Mouse (Mus musculus) kidney, embryonic 15.5 days (tissue): Measurements from ENCODE around the gene Magi2. TPM values are rescaled to one million over a fixed set of nuclear protein-coding genes. Genes with fewer than 3 reads are reported as not detected.
"Not testable (repeated sequence)": the region's sequence is repeated elsewhere in the genome, so short reads cannot be mapped to it uniquely, and the experiment has no call there.

Experiments
- ATAC-seq: fragments of 200-750 bp; cut with Nextera tagmentation; replicated peaks from 2 replicates; pipeline ENCODE4 v1.8.0; 2017; ENCODE audit warnings: moderate TSS enrichment; ENCODE audit not compliant: low FRiP score
- H3K27ac ChIP-seq: fragments of 300-500 bp; sonication (generic); 2 replicates; pipeline ENCODE4 v1.5.1; 2015; ENCODE audit warnings: mild to moderate bottlenecking, inconsistent platforms
- H3K27me3 ChIP-seq: fragments of 300-500 bp; sonication (generic); 2 replicates; pipeline ENCODE4 v1.6.1; 2015; ENCODE audit warnings: inconsistent platforms
- H3K36me3 ChIP-seq: fragments of 300-500 bp; sonication (generic); 2 replicates; pipeline ENCODE4 v1.6.1; 2015; ENCODE audit warnings: inconsistent platforms
- H3K4me1 ChIP-seq: fragments of 300-500 bp; sonication (generic); 2 replicates; pipeline ENCODE4 v1.6.1; 2015; ENCODE audit warnings: inconsistent platforms
- H3K4me2 ChIP-seq: fragments of 300-500 bp; sonication (generic); 2 replicates; pipeline ENCODE4 v1.6.1; 2015; ENCODE audit warnings: moderate library complexity, mild to moderate bottlenecking, inconsistent platforms
- H3K4me3 ChIP-seq: fragments of 300-500 bp; sonication (generic); replicated peaks from 2 replicates; pipeline ENCODE4 v1.5.1; 2015; ENCODE audit warnings: mild to moderate bottlenecking, inconsistent platforms
- H3K9ac ChIP-seq: fragments of 300-500 bp; sonication (generic); 2 replicates; pipeline ENCODE4 v1.6.1; 2015; ENCODE audit warnings: mild to moderate bottlenecking, inconsistent platforms
- H3K9me3 ChIP-seq: fragments of 300-500 bp; sonication (generic); replicated peaks from 2 replicates; pipeline ENCODE4 v1.6.1; 2016; ENCODE audit warnings: inconsistent platforms
- WGBS: fragments of 180-500 bp; shearing (Covaris S2); methylation state at CpG from one replicate; pipeline ENCODE4 v1.1.7; 2015; ENCODE audit warnings: mixed read lengths; 5-methylcytosine and 5-hydroxymethylcytosine counted together
- polyA plus RNA-seq: library from polyadenylated mRNA; unstranded; fragments of >200 nt; fragmentation: Nextera tagmentation; extraction: Ambion mirVana; gene quantifications from 2 replicates; pipeline ENCODE4 v1.2.1, GENCODE M21; 2015

Magi2 gene
- polyA plus RNA-seq, 1 experiment from 2014 or later, result 18.6 TPM

DNA sequence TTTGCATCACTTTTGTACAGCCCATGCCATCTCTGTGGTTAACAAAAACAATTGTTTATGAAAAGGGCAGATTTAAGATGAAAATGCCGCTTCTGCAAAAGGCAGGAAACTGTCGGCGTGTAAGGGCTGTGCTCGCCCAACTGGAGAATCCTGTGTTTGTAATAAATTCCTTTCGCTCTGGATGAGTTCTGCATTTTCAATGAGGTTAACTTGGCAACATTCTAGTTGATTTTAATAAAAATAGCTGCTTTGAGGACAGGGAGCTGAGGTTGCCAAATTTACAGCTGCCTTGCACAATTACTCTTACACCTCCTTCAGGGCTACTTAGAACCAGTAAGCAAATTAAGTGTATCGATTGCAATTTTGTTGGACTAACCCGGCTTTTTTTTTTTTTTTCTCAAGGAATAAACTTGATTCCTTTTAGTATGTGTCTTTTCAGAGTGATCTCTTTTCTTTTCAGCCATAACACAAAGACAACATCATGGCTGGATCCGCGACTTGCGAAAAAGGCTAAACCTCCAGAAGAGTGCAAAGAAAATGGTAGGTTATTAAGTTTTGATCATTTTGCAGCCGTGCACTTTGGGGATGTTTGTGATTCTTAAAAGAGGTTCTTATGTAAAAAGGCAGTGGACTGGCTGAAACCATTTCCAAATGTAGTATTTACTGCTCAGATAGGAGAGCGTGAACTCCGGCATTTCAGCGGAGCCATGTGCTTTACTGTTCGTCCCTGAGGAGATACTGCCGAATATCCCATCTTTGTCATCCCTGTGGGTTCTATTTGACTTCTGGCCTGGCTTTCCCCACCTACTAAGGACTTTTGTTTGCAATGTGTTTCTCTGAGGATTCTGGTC is 1001.3 kb downstream of the Magi2 start:
- Histone ChIP-seq H3K27me3 (no peaks in the 10 kb centered on the region), H3K4me1 (no peaks in the 10 kb centered on the region), H3K4me3 (no peak overlapping the region), H3K9me3 (no peaks in the 10 kb centered on the region), H3K27ac (no peak overlapping the region), H3K36me3 (no peaks in the 10 kb centered on the region), H3K4me2 (no peak overlapping the region), H3K9ac (no peak overlapping the region)
- 70% methylated on average over 16 of the region's 16 CpGs for WGBS
- ATAC-seq, result no peak

GRCm38 (mm10) chr5:20231908-20232307 is 1005.1 kb downstream of the Magi2 start:
- H3K4me1 ChIP-seq, result no peaks in the 10 kb centered on the region
- H3K9ac ChIP-seq, result no peak overlapping the region
- no peaks in the 10 kb centered on the region for H3K27me3 ChIP-seq
- WGBS, result 67% methylated on average over 3 of the region's 3 CpGs
- H3K27ac ChIP-seq, result no peak overlapping the region
- ATAC-seq, result no peak
- no peaks in the 10 kb centered on the region for H3K9me3 ChIP-seq
- no peak overlapping the region for H3K4me3 ChIP-seq
- no peaks in the 10 kb centered on the region for H3K36me3 ChIP-seq
- no peak overlapping the region for H3K4me2 ChIP-seq

DNA sequence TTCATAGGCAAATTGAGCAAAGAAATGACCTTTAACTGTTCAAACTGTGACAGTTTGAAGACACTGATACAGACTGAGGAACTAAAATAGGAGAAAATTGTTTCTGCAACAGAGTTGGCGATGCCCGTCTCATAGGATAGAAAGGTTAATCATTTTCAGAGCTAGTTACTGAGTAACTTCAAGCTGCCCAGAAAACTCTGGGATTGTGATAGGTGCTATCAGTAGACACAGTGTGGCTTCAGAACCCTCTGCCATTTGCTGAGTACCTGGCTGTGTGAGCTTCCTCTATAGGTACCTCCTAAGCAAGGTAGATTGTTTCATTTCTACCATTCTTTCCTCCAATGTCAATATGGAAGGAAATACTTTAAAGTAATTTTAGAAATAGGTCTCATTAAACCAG is 1014.7 kb downstream of the Magi2 start:
- H3K9ac ChIP-seq, result no peak overlapping the region
- no peaks in the 10 kb centered on the region for H3K27me3 ChIP-seq
- no peaks in the 10 kb centered on the region for H3K36me3 ChIP-seq
- no peak overlapping the region for H3K4me3 ChIP-seq
- H3K4me1 ChIP-seq, result no peaks in the 10 kb centered on the region
- 57% methylated on average over 2 of the region's 2 CpGs for WGBS
- no peak for ATAC-seq
- no peak overlapping the region for H3K4me2 ChIP-seq
- no peaks in the 10 kb centered on the region for H3K9me3 ChIP-seq
- no peak overlapping the region for H3K27ac ChIP-seq

GRCm38 (mm10) chr5:20242496-20242895 is 1015.7 kb downstream of the Magi2 start:
- no peaks in the 10 kb centered on the region for H3K27me3 ChIP-seq
- no peak for ATAC-seq
- no peaks in the 10 kb centered on the region for H3K9me3 ChIP-seq

GRCm38 (mm10) chr5:20249382-20249781 is 1022.5 kb downstream of the Magi2 start:
- no peak overlapping the region for H3K9ac ChIP-seq
- no peaks in the 10 kb centered on the region for H3K27me3 ChIP-seq
- no peak overlapping the region for H3K27ac ChIP-seq
- no peaks in the 10 kb centered on the region for H3K36me3 ChIP-seq
- no peak for ATAC-seq
- no peaks in the 10 kb centered on the region for H3K4me1 ChIP-seq
- H3K4me2 ChIP-seq, result no peak overlapping the region
- no peak overlapping the region for H3K4me3 ChIP-seq
- no peaks in the 10 kb centered on the region for H3K9me3 ChIP-seq
- WGBS, result 75% methylated on average over 6 of the region's 6 CpGs

More at GRCm38 (mm10) chr5:20242496-20242895, 1015.7 kb downstream of the Magi2 start:
- no peaks in the 10 kb centered on the region for H3K36me3 ChIP-seq
- no peak overlapping the region for H3K4me2 ChIP-seq
- H3K4me3 ChIP-seq, result no peak overlapping the region
- no peak overlapping the region for H3K9ac ChIP-seq
- no peak overlapping the region for H3K27ac ChIP-seq
- H3K4me1 ChIP-seq, result no peaks in the 10 kb centered on the region

GRCm38 (mm10) chr5:20251541-20251940 is 1024.7 kb downstream of the Magi2 start:
- Histone ChIP-seq H3K9me3 (no peaks in the 10 kb centered on the region), H3K4me3 (no peak overlapping the region), H3K9ac (no peak overlapping the region), H3K4me1 (no peaks in the 10 kb centered on the region), H3K4me2 (no peak overlapping the region), H3K27me3 (no peaks in the 10 kb centered on the region), H3K27ac (no peak overlapping the region), H3K36me3 (no peaks in the 10 kb centered on the region)
- WGBS, result 85% methylated on average over 6 of the region's 6 CpGs
- ATAC-seq, result no peak

- WGBS, result 65% methylated on average over 3 of the region's 3 CpGs
- no peak overlapping the region for H3K4me2 ChIP-seq
- ATAC-seq, result no peak
- H3K27ac ChIP-seq, result no peak overlapping the region
- no peaks in the 10 kb centered on the region for H3K4me1 ChIP-seq
- H3K27me3 ChIP-seq, result no peaks in the 10 kb centered on the region
- H3K9ac ChIP-seq, result no peak overlapping the region
- H3K4me3 ChIP-seq, result no peak overlapping the region
- no peaks in the 10 kb centered on the region for H3K9me3 ChIP-seq
- H3K36me3 ChIP-seq, result no peaks in the 10 kb centered on the region
Observed at GRCm38 (mm10) chr5:20256150-20256868, 1029.5 kb downstream of the Magi2 start.

DNA sequence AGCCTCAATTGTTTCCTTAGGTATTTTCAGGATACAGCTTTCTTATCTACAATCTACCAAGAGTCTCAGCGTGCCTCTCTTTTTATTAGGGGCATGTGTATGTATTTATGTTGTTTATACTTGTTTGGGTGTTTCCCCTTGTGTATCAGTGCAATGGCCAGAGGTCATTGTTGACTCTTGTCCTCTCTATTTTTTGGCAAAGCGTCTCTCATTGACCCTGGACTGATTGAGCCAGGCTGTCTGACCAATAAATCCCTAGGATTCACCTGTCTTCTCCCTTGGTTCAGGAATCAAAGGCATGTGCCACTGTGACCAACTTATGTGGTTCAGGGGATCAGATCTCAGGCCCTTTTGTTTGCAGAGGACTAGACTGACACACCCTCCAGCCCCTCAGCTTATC is 1030.1 kb downstream of the Magi2 start:
- Histone ChIP-seq H3K4me1 (no peaks in the 10 kb centered on the region), H3K9me3 (no peaks in the 10 kb centered on the region), H3K27ac (no peak overlapping the region), H3K27me3 (no peaks in the 10 kb centered on the region), H3K9ac (no peak overlapping the region), H3K36me3 (no peaks in the 10 kb centered on the region), H3K4me2 (no peak overlapping the region), H3K4me3 (no peak overlapping the region)
- ATAC-seq, result no peak
- WGBS, result 35% methylated on average over 2 of the region's 2 CpGs

- no peak overlapping the region for H3K27ac ChIP-seq
- H3K4me1 ChIP-seq, result no peaks in the 10 kb centered on the region
- no peak for ATAC-seq
- H3K27me3 ChIP-seq, result no peaks in the 10 kb centered on the region
- H3K4me3 ChIP-seq, result no peak overlapping the region
- no peak overlapping the region for H3K4me2 ChIP-seq
- WGBS, result 90% methylated on average over 4 of the region's 4 CpGs
- H3K9ac ChIP-seq, result no peak overlapping the region
- no peaks in the 10 kb centered on the region for H3K9me3 ChIP-seq
- H3K36me3 ChIP-seq, result no peaks in the 10 kb centered on the region
Observed at GRCm38 (mm10) chr5:20257419-20257818, 1030.6 kb downstream of the Magi2 start.

DNA sequence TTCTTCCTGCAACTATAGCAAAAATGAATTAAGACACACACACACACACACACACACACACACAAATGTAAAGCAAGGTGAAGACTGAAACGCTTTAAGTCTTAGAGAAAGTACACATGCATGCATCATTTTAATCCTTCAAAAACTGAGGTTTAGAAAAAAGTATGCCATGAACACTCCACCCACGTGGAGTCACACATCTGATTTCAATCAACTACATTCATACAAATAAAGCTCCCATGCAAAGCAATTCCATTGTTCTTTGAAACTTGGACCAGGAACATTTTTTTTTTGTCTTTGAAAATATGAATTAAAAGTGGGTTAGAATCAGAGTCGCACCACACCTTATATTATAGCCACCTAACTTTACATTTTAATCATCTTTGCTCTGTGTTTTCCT is 1032.9 kb downstream of the Magi2 start:
- Histone ChIP-seq H3K27me3 (no peaks in the 10 kb centered on the region), H3K4me2 (no peak overlapping the region), H3K4me3 (no peak overlapping the region), H3K9ac (no peak overlapping the region), H3K9me3 (no peaks in the 10 kb centered on the region), H3K4me1 (no peaks in the 10 kb centered on the region), H3K36me3 (no peaks in the 10 kb centered on the region), H3K27ac (no peak overlapping the region)
- 83% methylated on average over 3 of the region's 3 CpGs for WGBS
- no peak for ATAC-seq

GRCm38 (mm10) chr5:20272680-20273079 is 1045.8 kb downstream of the Magi2 start:
- H3K9ac ChIP-seq, H3K27ac ChIP-seq, H3K9me3 ChIP-seq, H3K27me3 ChIP-seq, H3K4me1 ChIP-seq, H3K4me3 ChIP-seq, ATAC-seq, H3K36me3 ChIP-seq, H3K4me2 ChIP-seq: not testable (repeated sequence)
- WGBS, result 97% methylated on average over 1 of the region's 1 CpGs

- Histone ChIP-seq H3K9ac (no peak overlapping the region), H3K9me3 (no peaks in the 10 kb centered on the region), H3K36me3 (no peaks in the 10 kb centered on the region), H3K27me3 (no peaks in the 10 kb centered on the region), H3K27ac (no peak overlapping the region), H3K4me1 (no peaks in the 10 kb centered on the region), H3K4me3 (no peak overlapping the region), H3K4me2 (no peak overlapping the region)
- no peak for ATAC-seq
- 90% methylated on average over 2 of the region's 2 CpGs for WGBS
Observed at GRCm38 (mm10) chr5:20275632-20276031, 1048.8 kb downstream of the Magi2 start.
